Mouse (Mus musculus) myocyte (in vitro differentiated cells): ENCODE data around the gene Tedc1. TPM values are rescaled to one million over a fixed set of nuclear protein-coding genes. Genes with fewer than 3 reads are reported as not detected.

Source experiments
- H3K27me3 ChIP-seq: one replicate; pipeline ENCODE4 v1.6.1; 2011; ENCODE audit not compliant: control insufficient read depth, insufficient read depth, insufficient read length
- H3K36me3 ChIP-seq: one replicate; pipeline ENCODE4 v1.6.1; 2011; ENCODE audit not compliant: control insufficient read depth, insufficient read depth
- H3K4me2 ChIP-seq: one replicate; pipeline ENCODE4 v1.6.1; 2011; ENCODE audit warnings: low read depth, control low read depth
- H3K4me3 ChIP-seq: one replicate; pipeline ENCODE4 v1.5.1; 2011; ENCODE audit warnings: mild to moderate bottlenecking, control low read depth, moderate library complexity
- H3K79me2 ChIP-seq: one replicate; pipeline ENCODE4 v1.6.1; 2011; ENCODE audit not compliant: control insufficient read depth, insufficient read depth
- H3ac ChIP-seq: one replicate; pipeline ENCODE4 v1.6.1; 2011; ENCODE audit not compliant: control insufficient read depth, insufficient read length
- CEBPB ChIP-seq: IDR thresholded peaks from 2 replicates; pipeline ENCODE4 v1.6.1; 2011; ENCODE audit warnings: mild to moderate bottlenecking, moderate library complexity; ENCODE audit not compliant: poor library complexity, insufficient read depth, severe bottlenecking
- E2F4 ChIP-seq: IDR thresholded peaks from one replicate; pipeline ENCODE4 v1.6.1; 2011; ENCODE audit warnings: mild to moderate bottlenecking, control low read depth, moderate library complexity; ENCODE audit not compliant: insufficient read depth
- MAX ChIP-seq: IDR thresholded peaks from one replicate; pipeline ENCODE4 v1.6.1; 2011; ENCODE audit warnings: low read depth, mild to moderate bottlenecking, control low read depth
- MYOD1 ChIP-seq, 3 experiments: IDR thresholded peaks; one replicate each; pipeline ENCODE4 v1.6.1; 2011; ENCODE audit warnings: control low read depth in 2 of 3, low read depth in 2 of 3, mild to moderate bottlenecking in 2 of 3, moderate library complexity in 1 of 3; ENCODE audit not compliant: insufficient read length in 2 of 3, control insufficient read depth in 1 of 3
- MYOG ChIP-seq, 3 experiments: IDR thresholded peaks; one replicate each; pipeline ENCODE4 v1.6.1; 2011; ENCODE audit warnings: control low read depth in 2 of 3, low read depth in 2 of 3, mild to moderate bottlenecking in 2 of 3; ENCODE audit not compliant: insufficient read length in 2 of 3, control insufficient read depth in 1 of 3, insufficient read depth in 1 of 3
- POLR2A ChIP-seq: IDR thresholded peaks from one replicate; pipeline ENCODE4 v1.6.1; 2011; ENCODE audit warnings: low read depth, mild to moderate bottlenecking, control low read depth, moderate library complexity; ENCODE audit not compliant: insufficient read length
- POLR2AphosphoS2 ChIP-seq: IDR thresholded peaks from one replicate; pipeline ENCODE4 v1.6.1; 2011; ENCODE audit warnings: low read depth, control low read depth; ENCODE audit not compliant: insufficient read length
- REST ChIP-seq: IDR thresholded peaks from one replicate; pipeline ENCODE4 v1.6.1; 2011; ENCODE audit warnings: mild to moderate bottlenecking, control low read depth, moderate library complexity; ENCODE audit not compliant: insufficient read depth, insufficient read length
- SRF ChIP-seq: IDR thresholded peaks from one replicate; pipeline ENCODE4 v1.6.1; 2011; ENCODE audit warnings: low read depth; ENCODE audit not compliant: control insufficient read depth, insufficient read length
- TCF12 ChIP-seq: IDR thresholded peaks from one replicate; pipeline ENCODE4 v1.6.1; 2011; ENCODE audit warnings: mild to moderate bottlenecking, control low read depth; ENCODE audit not compliant: poor library complexity, insufficient read depth, severe bottlenecking
- TCF3 ChIP-seq: IDR thresholded peaks from one replicate; pipeline ENCODE4 v1.6.1; 2011; ENCODE audit warnings: low read depth, control low read depth; ENCODE audit not compliant: insufficient read length
- USF1 ChIP-seq: IDR thresholded peaks from one replicate; pipeline ENCODE4 v1.6.1; 2011; ENCODE audit warnings: low read depth, mild to moderate bottlenecking, control low read depth, moderate library complexity
- polyA plus RNA-seq: library from polyadenylated mRNA; unstranded; fragments of >200 nt; fragmentation: generic; extraction: Trizol; gene quantifications from one replicate; pipeline ENCODE4 v1.2.1, GENCODE M21; 2012; ENCODE audit warnings: missing spikeins

The Tedc1 gene
- polyA plus RNA-seq, 1 experiment = 6.6 TPM

- no peak for TF ChIP-seq TCF3
- no peak overlapping the region for H3K4me2 ChIP-seq
- no peak overlapping the region for H3ac ChIP-seq
- no peaks in the 10 kb centered on the region for H3K36me3 ChIP-seq
- no peak overlapping the region for H3K4me3 ChIP-seq
- H3K27me3 ChIP-seq = no peaks in the 10 kb centered on the region
- no peaks in the 10 kb centered on the region for H3K79me2 ChIP-seq
Measured at GRCm38 (mm10) chr12:113163561-113164006, 7.4 kb downstream of the Tedc1 start.

- H3ac ChIP-seq = no peak overlapping the region
- H3K4me2 ChIP-seq = no peak overlapping the region
- H3K79me2 ChIP-seq = no peaks in the 10 kb centered on the region
- H3K36me3 ChIP-seq = no peaks in the 10 kb centered on the region
- TF ChIP-seq TCF3 = no peak
- TF ChIP-seq MYOD1 (IDR thresholded peaks at IDR 0.05; ENCODE audit: control insufficient read depth in 1 of 3, insufficient read length in 2 of 3, low read depth in 2 of 3) = no peak
- no peak for TF ChIP-seq SRF
- no peak for TF ChIP-seq POLR2A
- no peak for TF ChIP-seq USF1
- no peak for TF ChIP-seq REST
- no peak for TF ChIP-seq MYOG (IDR thresholded peaks at IDR 0.05; ENCODE audit: control insufficient read depth in 1 of 3, insufficient read depth in 1 of 3, insufficient read length in 2 of 3, low read depth in 2 of 3)
- TF ChIP-seq E2F4 = no peak
- TF ChIP-seq CEBPB = no peak
- TF ChIP-seq POLR2AphosphoS2 = no peak
- no peak for TF ChIP-seq MAX
- TF ChIP-seq TCF12 = no peak
- no peak overlapping the region for H3K4me3 ChIP-seq
- H3K27me3 ChIP-seq = no peaks in the 10 kb centered on the region
Measured at GRCm38 (mm10) chr12:113168031-113168536, 11.9 kb downstream of the Tedc1 start.

GRCm38 (mm10) chr12:113176960-113177725 is 20.9 kb downstream of the Tedc1 start:
- H3K27me3 ChIP-seq = no peaks in the 10 kb centered on the region
- H3K36me3 ChIP-seq = no peaks in the 10 kb centered on the region
- TF ChIP-seq USF1 (no peak), MYOG (IDR thresholded peaks at IDR 0.05; ENCODE audit: control insufficient read depth in 1 of 3, insufficient read depth in 1 of 3, insufficient read length in 2 of 3, low read depth in 2 of 3) (no peak), E2F4 (no peak), POLR2AphosphoS2 (no peak), POLR2A (no peak), TCF12 (no peak), SRF (no peak), REST (no peak), CEBPB (no peak)

GRCm38 (mm10) chr12:113181020-113181419 is 24.8 kb downstream of the Tedc1 start:
- no peak for TF ChIP-seq POLR2A
- no peak for TF ChIP-seq USF1
- no peaks in the 10 kb centered on the region for H3K36me3 ChIP-seq
- no peaks in the 10 kb centered on the region for H3K79me2 ChIP-seq
- H3K4me2 ChIP-seq = no peak overlapping the region
- H3ac ChIP-seq = no peak overlapping the region
- no peak overlapping the region for H3K4me3 ChIP-seq
- H3K27me3 ChIP-seq = peaks cover 7% of the 10 kb centered on the region

More at GRCm38 (mm10) chr12:113176960-113177725, 20.9 kb downstream of the Tedc1 start:
- Histone ChIP-seq H3ac (no peak overlapping the region), H3K4me3 (no peak overlapping the region), H3K4me2 (no peak overlapping the region), H3K79me2 (no peaks in the 10 kb centered on the region)

GRCm38 (mm10) chr12:113184945-113185344 is 28.7 kb downstream of the Tedc1 start:
- no peak overlapping the region for H3K4me3 ChIP-seq
- H3K4me2 ChIP-seq = no peak overlapping the region
- TF ChIP-seq MYOG (IDR thresholded peaks at IDR 0.05; ENCODE audit: control insufficient read depth in 1 of 3, insufficient read depth in 1 of 3, insufficient read length in 2 of 3, low read depth in 2 of 3) (no peak), SRF (no peak), POLR2AphosphoS2 (no peak), E2F4 (no peak), MAX (no peak), MYOD1 (IDR thresholded peaks at IDR 0.05; ENCODE audit: control insufficient read depth in 1 of 3, insufficient read length in 2 of 3, low read depth in 2 of 3) (no peak), TCF12 (no peak), POLR2A (no peak), USF1 (no peak), REST (no peak), TCF3 (no peak), CEBPB (no peak)
- no peak overlapping the region for H3ac ChIP-seq
- no peaks in the 10 kb centered on the region for H3K79me2 ChIP-seq
- peaks cover 8% of the 10 kb centered on the region for H3K27me3 ChIP-seq
- no peaks in the 10 kb centered on the region for H3K36me3 ChIP-seq
